Mouse (Mus musculus) retina, embryonic 14.5 days (tissue): ENCODE measurements around the gene Cflar.
"Not testable (repeated sequence)": the region's sequence is repeated elsewhere in the genome, so short reads cannot be mapped to it uniquely, and the experiment has no call there.

Source experiments
- DNase-seq: peaks from one replicate; pipeline ENCODE4 v3.0.0-alpha.2; 2015; ENCODE audit warnings: low spot score

Gene Cflar

DNA sequence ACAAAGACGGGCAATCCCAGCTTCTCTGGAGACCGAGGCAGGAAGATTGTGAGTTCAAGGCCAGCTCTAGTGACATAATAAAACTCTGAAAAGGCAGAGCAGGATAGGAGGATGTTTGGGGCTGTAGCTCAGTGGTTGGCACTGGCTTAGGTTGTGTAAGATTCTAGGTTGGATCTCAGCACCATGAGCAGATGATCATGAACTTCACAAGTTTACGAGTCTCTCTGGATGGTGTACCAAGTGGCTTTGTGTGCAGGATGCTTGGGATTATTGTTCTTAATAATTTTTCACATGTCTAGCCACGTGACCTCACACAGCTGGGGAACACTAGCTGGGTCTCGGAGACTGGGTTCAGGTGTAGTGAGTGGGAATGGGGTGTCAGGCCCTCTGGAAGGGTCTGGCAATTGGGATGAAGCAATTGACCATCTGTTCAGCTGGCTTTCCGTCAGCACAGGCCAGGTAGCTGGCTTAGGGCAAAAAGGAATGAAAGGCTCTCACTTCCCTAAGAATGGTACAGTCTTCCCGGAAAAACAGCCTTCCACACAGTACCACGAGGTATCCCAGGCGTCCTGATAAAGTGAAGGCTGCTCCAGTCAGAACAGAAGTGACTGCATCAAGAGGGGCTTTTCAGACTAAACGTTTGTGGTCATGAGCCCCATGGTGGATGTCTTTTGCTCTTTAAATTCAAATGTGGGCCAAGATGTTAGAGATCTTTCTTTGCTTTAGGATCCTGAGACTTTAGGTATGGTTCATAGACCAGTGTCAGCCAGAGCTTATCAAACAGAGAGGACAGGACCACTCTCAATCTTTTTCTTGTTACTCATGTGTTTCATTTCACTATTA lies 16.7 kb downstream of the Cflar start:
- DNase-seq: no peak

DNA sequence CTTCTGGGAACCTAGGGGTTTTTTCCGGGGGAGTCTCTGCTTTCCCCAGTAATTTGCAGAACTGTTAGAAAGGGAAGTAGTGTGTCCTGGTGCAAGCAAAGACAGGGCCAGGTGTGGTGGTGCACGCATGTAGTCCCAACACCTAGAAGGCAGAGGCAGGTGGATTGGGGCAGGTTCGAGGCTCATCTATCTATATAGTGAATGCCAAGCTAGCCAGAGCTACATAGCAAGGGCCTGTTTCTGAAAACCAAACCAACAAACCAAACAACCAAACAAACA lies 17.2 kb downstream of the Cflar start:
- no peak for DNase-seq

DNA sequence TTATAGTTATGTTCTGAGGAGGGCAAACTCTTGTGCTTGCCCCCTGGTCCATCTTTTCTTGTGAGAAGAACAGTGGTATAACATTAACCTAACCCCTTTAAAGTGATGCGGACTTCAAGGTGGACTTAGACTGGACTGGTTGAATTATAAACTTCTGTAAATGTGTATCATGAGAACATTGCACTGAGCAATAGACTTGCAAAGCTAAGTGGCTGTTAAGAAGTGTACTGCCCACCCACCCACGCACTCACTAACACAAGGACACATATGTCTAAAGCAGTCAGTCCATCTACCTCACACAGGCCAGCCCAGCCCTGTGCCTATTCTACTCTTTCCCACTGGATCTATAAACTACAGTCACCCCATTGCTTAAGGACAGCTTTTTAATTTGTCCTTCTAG lies 22.3 kb downstream of the Cflar start:
- DNase-seq: no peak

DNA sequence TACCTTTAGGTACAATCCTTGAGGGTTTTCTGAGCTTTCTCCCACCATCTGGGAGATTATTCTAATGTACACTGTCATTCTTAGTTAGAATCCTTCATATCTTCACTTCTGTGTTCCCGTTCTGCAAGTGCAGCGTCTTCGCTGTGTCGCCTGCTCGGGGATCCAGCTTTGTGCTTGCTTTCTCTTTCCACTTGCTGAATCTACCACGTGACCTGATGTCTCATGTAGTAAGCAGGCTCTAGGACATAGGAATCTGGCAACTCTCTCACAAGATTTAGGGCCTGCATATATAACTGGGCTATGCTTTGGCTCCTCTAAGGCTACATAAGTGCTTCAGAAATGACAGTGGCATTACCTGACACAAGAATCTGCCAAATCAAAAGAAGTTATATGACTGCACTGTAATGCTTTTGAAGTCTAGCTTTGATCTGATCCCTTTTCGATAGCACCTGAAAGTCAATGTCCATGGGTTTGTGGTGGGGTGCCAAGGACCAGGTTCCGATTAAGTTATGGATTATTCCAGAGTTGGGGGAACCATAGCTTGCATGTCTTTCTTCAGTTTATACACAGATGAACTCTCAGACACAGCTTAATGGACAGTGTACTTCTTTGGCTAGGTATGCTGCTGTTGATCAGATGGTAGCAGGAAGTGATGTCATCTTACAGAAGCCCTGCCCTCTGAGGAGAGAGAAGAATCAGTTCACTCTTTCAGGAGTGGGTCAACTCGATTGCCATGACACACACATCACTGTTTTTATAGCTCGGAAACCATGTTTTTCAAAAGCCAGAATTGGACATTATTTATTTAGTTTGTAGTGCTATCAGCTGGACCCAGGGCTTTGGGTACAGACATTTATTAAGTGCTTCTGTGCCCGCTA lies 23.0 kb downstream of the Cflar start:
- no peak for DNase-seq

DNA sequence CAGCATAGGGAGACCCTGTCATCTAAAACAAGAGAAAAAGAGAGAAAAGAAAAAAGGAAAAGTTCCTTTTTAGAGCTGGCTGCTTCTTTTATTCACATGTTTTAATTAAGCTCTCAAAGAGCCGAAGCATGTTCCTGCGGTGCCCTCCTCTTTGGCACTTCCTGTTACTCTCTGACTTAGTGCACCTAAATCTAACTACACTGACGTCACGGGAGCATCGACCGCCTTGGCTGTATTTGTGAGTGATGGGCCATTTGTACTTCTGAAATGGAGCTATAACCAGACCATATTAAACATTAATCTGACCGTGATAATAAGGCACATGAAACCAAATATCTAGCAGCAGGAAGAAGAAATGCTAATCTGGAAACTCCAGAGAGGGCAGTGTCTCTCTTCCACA lies 24.7 kb downstream of the Cflar start:
- DNase-seq: no peak

DNA sequence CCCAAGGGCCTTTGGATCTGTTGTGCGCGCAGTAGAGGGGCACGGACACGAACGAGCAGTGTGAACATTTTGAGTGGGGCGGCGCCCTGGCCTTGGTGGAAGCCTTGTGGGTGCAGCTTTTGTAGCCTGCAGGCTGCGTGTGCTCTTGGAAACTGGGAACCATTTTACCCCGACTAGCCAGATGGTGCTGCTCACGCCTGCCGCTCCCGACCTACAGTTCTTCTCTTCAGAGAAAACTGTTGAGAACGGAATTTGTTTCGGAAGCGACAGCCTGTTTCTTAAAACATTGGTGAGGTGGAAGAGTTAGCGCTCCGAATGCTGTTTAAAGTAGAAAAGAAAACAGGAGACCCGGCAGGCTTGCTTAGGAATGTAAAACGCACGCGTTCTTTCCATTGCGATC lies 25.7 kb downstream of the Cflar start:
- DNase-seq: no peak

DNA sequence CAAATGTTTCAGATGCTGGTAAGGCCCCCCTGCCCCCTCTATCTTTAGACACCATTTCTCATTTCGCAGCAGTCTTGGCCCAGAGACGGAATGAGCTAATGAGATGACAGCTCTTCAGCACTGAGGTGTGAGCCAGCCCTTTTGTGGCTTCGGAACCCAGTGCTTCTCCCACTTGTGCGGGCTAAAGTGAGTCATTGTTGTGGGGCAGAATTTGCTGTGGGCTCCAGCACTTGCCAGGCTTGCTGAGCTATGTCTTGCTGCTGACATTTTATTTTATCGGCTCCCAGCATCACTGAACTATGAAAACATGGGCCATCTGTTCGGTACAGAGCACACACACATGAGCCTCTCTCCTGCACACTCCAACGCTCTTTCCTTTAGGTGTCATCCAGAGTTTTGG lies 28.2 kb downstream of the Cflar start:
- DNase-seq: no peak

DNA sequence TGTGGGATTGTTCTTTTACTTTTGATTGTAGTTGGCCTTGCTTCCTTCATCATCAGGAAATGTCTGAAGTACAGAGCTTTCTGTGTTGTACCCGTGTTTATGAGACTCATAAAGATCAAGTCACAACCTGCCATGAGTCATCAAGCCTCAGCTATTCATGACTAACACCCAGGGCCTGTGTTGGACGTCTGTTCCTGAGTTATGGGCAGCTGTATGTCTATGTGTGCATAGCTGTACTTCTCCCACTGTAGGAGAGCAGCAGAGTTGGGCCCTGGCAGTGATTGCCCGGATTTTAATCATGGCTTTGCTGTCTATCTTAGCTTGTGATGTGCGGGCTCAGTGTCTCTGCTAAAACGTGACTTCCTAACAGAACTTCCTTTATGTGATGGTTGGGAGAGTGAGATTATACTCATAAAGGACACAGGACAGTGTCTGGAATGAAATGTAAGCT lies 31.3 kb downstream of the Cflar start:
- no peak for DNase-seq

DNA sequence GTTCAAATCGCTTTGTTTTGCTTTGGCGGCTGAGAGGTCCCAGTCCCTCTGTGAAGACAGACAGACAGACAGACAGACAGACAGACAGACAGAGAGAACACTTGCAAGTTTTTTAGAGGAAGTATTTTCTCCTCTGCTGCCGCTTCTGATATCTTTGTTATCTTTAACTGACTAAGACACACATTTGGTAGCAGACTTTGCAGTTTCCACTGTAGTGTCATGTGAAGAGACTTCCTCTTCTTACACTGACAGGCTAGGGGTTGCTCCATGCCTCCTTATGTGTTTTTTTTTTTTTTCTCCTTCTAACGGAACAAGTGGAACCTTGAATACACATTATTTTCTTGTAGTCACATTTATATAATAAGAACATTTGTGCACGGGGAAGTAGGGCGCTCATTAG lies 31.9 kb downstream of the Cflar start:
- no peak for DNase-seq

DNA sequence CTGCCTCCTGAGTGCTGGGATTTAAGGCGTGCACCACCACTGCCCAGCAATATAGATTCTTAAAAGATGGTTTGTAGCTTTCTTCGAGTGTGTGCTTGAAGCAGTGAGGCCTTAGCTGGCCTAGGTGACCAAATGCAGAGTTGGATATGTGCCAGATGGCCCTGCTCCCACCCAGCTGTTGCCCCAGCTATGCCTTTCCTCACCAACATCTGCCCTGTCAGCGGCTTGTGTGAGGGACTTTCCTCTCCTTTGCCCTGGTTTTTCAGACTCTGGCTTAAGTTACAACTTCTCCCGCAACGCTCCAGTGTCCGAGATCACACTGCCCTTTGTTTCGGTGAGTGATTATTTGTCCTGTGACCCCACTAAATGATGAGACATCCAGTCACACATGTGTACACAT lies 33.3 kb downstream of the Cflar start:
- DNase-seq: no peak

DNA sequence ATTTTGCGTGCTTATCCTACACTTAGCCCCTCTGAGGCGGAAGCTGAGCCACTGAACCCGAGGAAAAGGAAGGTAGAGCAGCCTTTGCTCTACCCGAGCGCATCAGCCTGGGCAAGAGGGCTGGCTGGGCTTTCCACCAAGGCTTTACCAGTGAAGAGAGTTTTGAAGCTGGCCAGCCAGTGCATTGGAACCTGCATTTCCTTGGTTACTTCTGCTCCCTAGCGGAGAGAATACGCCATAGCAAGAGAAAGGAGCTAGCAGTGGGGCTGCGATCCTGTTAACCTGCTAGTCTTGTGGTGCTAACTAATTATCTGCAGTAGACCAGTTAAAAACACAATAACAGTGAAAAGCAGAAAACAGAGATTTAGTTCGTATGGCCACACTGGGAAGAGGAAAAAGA lies 35.6 kb downstream of the Cflar start:
- DNase-seq: peak; percentile 69

DNA sequence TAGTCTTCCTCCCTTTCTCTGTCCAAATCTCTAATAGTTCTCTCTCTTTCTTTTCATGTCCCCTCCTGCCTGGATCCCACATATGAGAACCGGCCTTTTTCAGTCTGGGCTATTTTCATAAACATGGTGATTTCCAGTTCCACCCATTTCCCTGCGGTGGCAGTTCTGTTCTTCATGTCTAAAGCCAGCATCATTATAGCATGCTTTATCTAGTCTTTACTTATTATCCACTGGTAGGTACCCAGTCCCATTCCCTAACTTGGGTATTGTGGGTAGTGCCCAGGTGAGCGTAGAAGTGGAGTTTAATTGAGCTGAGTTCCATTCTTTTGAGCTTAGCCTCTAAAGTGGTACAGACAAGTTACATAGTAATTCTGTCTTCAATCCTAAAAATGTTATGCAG lies 48.1 kb downstream of the Cflar start:
- no peak for DNase-seq

DNA sequence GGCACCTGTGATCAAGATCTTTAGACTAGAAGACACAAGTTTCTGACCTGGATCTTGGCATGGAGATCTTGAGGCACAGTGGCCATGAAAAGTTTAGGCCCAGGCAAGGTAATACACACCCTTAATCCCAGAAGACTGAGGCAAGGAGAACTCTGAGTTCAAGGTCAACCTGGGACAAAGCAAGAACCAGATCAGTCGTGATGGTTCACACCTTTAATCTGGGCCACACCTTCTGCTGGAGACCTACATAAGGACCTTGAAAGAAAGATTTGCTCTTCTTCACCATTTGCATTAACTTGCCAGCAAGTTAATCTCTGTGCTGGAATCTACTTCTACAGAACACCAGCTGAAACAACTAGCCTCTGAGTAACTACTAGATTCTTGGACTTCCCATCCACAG lies 49.3 kb downstream of the Cflar start:
- no peak for DNase-seq

DNA sequence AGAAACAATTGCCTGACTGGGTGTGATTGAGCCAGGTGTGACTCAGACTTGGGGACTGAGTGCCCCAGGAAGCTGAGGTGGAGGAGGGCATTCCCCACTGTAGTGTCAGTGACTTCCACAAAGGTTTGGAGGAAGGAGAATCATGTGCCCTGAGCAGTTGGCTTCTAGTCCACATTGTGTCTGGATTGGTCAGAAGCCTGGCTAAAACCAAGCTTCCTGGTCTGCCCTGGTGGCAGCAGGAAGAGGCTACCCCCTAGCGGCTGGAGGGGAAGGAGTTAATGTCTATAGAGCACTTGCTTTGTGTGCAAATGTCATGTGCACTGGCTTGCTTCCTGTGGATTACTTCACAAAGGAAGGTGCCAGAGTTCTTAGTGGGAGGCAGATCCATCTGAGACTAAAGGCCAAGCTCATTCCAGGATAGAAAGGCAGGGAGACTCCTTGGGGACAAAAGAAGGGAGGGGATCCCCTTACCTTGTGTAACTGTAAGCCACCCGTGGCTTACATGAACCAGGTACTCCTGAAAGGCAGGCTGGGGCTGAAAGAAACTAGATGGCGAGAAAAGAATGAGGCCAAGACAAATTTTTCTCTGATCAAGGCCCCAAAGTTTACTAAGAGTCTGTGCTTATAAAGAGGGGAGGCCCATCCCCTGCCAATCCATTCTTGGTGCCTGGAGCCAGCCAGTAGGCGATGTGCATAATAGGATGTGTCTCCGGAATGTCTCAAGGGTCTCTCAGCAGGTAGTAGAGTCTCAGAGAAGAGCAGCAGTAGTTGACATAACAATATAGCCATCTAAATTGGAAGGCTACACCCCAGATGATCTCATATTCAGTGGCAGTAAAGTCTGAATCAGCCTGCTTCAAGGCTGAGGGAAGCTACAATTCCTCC lies 50.3 kb downstream of the Cflar start:
- not testable (repeated sequence) for DNase-seq

DNA sequence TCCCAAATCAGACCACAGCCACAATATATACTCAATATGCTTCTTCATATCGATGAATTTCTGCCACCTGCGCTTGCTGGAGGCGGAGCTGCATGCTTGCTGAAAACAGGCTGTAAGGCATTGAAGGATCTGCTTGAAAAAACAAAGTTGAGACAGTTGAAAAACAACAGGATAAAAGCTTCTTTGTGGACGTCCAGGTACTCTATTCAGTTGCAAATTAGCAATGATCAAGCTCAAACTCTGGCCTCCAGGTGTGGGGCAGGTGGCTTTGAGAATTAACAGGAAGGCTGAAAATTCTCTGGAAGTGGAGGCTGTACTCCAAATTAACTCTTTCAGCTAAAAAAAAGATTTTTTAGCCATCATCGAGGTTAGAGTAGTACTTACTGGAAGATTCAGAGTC lies 51.3 kb downstream of the Cflar start:
- DNase-seq: no peak

DNA sequence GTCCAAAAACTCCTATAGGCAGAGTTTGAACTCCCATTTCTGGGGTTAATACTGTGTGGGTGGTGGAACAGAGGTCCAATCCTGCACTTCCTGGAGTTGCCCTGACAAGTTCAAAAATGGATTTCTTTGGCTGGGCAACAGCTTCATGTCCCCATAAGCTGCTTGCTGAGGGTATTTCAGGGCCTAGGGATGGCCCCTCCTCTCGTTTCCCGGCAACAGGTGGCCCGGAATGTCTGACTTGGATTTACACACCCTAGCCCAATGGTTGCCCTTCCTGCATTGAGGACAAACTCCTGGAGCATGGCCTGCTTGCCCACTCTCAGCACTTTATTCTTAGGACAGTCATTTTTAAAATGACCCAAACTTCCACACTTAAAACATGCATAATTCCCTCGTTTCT lies 55.1 kb downstream of the Cflar start:
- not testable (repeated sequence) for DNase-seq

DNA sequence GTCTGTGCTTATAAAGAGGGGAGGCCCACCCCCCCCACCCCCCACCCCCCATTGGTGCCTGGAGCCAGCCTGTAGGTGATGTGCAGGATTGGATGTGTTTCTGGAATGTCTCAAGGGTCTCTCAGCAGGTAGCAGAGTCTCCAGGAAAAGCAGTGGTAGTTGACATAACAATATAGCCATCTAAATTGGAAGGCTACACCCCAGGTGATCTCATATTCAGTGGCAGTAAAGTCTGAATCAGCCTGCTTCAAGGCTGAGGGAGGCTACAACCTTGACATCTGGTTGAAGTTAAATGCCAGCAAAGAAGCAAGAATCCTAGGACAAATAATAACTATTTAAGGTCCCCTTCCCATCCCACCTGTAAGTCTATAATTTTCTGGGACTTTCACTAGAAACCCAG lies 57.8 kb downstream of the Cflar start:
- no peak for DNase-seq

DNA sequence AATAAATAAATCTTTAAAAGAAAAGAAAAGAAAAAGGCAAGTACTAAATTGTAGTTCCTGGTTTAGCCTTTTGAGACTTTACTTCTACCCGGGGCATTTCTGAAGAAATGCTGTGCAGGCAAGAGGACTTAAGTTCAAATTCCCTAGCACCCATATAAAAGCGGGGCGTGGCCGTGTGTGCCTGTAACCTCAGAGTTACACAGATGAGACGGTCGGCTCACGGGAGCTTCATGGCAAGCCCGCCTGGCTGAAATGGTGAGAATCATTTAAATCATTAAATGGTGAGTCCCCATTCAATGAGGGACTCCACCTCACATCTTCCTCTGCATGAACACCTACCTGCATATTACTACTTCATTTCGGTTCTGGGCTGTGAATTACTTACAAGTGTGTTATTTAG lies 58.4 kb downstream of the Cflar start:
- no peak for DNase-seq

DNA sequence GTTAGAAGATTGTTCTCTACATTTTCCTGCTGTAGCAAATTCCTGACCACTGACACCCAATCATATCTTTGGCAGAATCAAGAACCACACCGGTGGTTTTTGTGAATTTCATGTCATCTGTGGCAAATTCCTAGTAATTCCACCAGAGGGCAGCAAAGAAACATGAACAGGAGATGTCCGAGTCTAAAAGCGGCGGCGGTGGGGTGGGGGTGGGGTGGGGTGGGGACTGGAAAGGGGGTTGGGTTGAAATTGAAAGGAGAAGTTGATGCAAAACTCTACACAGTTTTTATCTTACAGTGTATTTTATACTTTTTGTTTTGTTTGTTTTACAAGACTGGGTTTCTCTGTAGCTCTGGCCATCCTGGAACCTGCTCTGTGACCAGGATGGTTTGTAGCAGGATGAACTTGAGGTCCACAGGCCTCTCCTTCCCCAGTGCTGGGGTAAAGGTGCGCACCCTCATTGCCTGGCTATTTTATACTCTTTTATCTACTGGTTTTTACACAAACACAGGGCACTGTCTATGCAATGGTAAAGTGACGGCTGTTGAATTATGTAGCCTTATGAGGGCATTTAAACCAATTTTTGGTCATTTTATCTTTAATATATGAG lies 58.9 kb downstream of the Cflar start:
- DNase-seq: peak; percentile 82

DNA sequence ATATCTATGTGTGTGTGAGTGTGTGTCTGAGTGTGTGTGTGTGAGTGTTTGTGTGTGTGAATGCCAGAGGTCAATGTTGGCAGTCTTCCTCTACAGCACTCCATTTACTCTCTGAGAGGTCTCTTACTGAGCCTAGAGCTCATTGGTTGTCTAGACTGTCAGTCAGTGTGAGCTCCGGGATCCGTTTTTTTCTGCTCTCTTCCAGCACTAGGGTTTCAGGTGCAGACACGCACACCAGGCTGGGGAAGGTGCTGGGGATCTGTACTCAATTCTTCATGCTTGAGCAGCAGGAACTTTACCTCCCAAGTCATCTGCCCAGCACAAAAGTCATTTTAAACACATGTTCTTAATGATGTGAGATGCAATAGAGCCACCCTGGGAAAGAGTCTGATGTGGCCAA lies 60.8 kb downstream of the Cflar start:
- no peak for DNase-seq

DNA sequence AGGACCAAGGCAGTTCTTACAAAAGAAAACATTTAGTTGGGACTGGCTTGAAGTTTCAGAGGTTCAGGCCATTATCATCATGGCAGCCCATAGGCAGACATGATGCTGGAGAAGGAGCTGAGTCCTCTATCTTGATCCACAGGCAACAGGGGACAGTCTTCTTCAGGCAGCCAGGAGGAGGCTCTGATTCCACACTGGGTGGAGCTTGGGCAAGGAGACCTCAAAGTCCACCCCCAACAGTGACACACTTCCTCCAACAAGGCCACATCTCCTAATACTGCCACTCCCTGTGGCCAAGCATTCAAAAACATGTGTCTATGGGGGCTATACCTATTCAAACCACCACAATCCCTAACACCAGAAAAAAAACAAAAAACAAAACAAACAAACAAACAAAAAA lies 62.0 kb downstream of the Cflar start:
- no peak for DNase-seq

DNA sequence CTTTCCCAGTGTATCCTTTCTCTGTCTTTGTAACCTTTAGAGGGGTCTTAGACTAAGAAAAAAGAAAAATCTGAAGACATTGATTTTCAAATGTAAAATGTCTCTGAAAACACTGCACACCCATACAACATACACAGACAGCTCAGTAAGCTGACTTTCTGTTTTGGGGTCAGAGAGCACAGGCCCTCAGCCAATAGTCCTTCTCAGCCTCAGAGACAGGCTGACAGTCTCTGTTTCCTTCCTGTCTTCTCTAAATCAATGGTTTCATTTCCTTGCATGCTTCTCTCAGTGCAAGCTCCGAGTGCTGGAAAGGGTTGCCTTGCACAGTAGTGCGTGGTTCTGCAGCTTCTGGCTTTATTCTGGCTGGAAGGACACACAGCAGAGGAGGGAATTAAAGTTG lies 62.6 kb downstream of the Cflar start:
- DNase-seq: no peak
